Mouse (Mus musculus) cerebellum, adult 11 months (tissue): ENCODE results near the gene Acox1.

Experiments
- DNase-seq: peaks from one replicate; pipeline ENCODE4 v3.0.0; 2022

Acox1 gene

GRCm38 (mm10) chr11:116210696-116211095 lies 11.9 kb upstream of the Acox1 start:
- no peak for DNase-seq

GRCm38 (mm10) chr11:116209257-116209656 lies 10.4 kb upstream of the Acox1 start:
- no peak for DNase-seq

GRCm38 (mm10) chr11:116208660-116209059 lies 9.8 kb upstream of the Acox1 start:
- no peak for DNase-seq

GRCm38 (mm10) chr11:116206678-116207077 lies 7.8 kb upstream of the Acox1 start:
- DNase-seq, result no peak

- DNase-seq, result no peak
Measured at GRCm38 (mm10) chr11:116203150-116203549, 4.3 kb upstream of the Acox1 start.

- DNase-seq, result no peak
Measured at GRCm38 (mm10) chr11:116201151-116201550, 2.3 kb upstream of the Acox1 start.

GRCm38 (mm10) chr11:116198132-116198531 lies 713 bp downstream of the Acox1 start:
- DNase-seq, result no peak

GRCm38 (mm10) chr11:116197584-116197906 lies 1.3 kb downstream of the Acox1 start:
- no peak for DNase-seq

- no peak for DNase-seq
Measured at GRCm38 (mm10) chr11:116196866-116197583, 1.8 kb downstream of the Acox1 start.

- no peak for DNase-seq
Measured at GRCm38 (mm10) chr11:116196336-116196735, 2.5 kb downstream of the Acox1 start.

- no peak for DNase-seq
Measured at GRCm38 (mm10) chr11:116195252-116195651, 3.6 kb downstream of the Acox1 start.

GRCm38 (mm10) chr11:116194619-116195018 lies 4.2 kb downstream of the Acox1 start:
- DNase-seq, result no peak

- DNase-seq, result no peak
Measured at GRCm38 (mm10) chr11:116187226-116187930, 11.5 kb downstream of the Acox1 start.

GRCm38 (mm10) chr11:116186360-116186759 lies 12.5 kb downstream of the Acox1 start:
- no peak for DNase-seq

GRCm38 (mm10) chr11:116185836-116186235 lies 13.0 kb downstream of the Acox1 start:
- no peak for DNase-seq

- DNase-seq, result no peak
Measured at GRCm38 (mm10) chr11:116178411-116179121, 20.3 kb downstream of the Acox1 start.

GRCm38 (mm10) chr11:116176010-116176409 lies 22.8 kb downstream of the Acox1 start:
- DNase-seq, result no peak

GRCm38 (mm10) chr11:116174775-116175448 lies 23.9 kb downstream of the Acox1 start:
- DNase-seq, result no peak

GRCm38 (mm10) chr11:116171959-116172358 lies 26.9 kb downstream of the Acox1 start:
- DNase-seq, result no peak

- DNase-seq, result no peak
Measured at GRCm38 (mm10) chr11:116170003-116170800, 28.6 kb downstream of the Acox1 start.

- DNase-seq, result no peak
Measured at GRCm38 (mm10) chr11:116169214-116169613, 29.6 kb downstream of the Acox1 start.

GRCm38 (mm10) chr11:116167884-116168439 lies 30.9 kb downstream of the Acox1 start, which contains the start of gene Fbf1:
Gene Fbf1 (minus strand): TSS chr11:116168166.
- peak; percentile 93 for DNase-seq
